Mouse (Mus musculus) adrenal gland, adult 18-20 months (tissue): ENCODE measurements around the gene 9130213A22Rik. TPM values are rescaled to one million over a fixed set of nuclear protein-coding genes. Genes with fewer than 3 reads are reported as not detected.
"Not testable (repeated sequence)": the region's sequence is repeated elsewhere in the genome, so short reads cannot be mapped to it uniquely, and the experiment has no call there.

Experiments
- DNase-seq, 2 experiments: peaks; one replicate each; pipeline ENCODE4 v3.0.0; 2021 to 2022; ENCODE audit warnings: low spot score in 2 of 2
- total RNA-seq, 2 experiments: library from RNA; stranded (reverse); gene quantifications; 1 replicate in 1 of 2; 2 replicates in 1 of 2; pipeline ENCODE4 v1.2.3; 2021

Gene 9130213A22Rik
- total RNA-seq, 2 experiments from 2014 or later: 0.43 to 0.61 TPM

DNA sequence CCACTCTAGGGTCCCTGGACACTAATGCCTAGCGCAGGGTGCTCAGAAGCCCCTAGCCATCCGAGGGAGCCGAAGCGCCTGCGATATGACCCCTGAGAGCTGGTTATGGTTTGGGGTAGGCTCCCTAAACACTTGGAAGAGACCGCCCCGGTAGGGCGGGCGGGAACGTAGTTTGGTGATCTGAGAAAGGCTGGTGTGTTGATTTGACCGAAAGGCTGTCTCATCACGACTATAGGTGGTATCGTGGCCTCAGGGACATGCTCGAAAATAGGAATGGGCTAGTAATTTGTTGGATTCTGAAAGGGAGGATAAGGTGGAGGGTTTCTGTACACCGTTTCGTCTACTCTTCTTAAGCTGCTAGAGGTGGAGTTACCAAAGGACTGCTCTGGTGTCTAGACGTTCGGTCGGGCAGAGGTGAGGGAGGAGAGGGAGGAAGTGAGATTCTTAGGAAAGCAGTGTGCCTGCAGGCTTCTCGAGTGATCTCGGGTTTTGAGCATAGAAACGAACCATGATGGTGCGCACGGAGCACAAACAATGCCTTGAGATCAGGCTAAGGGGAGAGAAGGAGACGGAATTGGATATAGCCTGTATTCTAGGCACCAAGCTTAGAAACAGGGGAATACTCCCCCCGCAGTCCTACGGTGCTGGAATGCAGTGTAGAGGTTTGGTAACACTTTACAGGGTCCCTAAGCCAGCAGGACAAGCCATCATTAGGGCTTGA lies 26.7 kb downstream of the 9130213A22Rik start:
- peak in 1 of 2 experiments; percentile 35 for DNase-seq

DNA sequence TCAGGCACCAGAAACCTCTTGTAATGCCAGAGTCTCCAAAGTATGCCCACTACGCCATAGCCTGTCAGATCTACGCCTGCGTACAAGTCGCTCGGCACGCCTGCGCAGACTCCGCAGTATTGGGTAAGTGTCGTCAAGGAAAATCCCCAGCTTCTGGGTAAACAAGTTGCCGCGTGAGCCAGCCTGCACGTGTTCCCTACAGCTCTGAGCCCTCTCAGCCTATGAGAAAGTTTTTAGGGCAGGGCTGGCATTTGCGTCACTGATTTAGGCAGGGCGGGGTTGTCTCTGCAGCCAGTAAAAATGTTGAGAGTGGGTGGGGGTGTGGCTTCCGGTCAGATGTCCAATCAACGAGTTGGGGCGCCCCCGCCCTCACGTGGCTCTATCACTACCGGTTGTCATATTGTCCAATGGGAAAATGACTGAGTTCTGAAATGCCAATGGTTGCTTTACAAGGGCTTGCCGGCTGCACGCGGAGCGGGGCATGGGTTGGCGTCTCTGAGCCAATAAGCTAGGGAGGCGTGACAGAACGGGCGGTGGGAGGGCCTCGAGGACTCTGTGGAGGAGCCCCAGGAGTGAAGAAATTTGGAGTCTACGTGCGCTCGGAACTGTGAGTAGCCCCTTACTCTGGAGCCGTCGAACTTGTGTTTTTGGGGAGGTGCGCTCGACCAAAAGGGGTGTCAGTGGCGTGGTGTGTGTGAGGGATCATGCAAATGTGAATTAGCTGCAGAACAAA lies 27.5 kb downstream of the 9130213A22Rik start, which contains the start of gene Per1:
TSS of gene Per1 (plus strand) at position 521 of the 733 bp plus-strand sequence.
- peak; percentile 90 to 93 for DNase-seq

- DNase-seq: not testable (repeated sequence)
These were observed 28.5 kb downstream of the 9130213A22Rik start for GRCm38 (mm10) chr11:69093856-69094255.

DNA sequence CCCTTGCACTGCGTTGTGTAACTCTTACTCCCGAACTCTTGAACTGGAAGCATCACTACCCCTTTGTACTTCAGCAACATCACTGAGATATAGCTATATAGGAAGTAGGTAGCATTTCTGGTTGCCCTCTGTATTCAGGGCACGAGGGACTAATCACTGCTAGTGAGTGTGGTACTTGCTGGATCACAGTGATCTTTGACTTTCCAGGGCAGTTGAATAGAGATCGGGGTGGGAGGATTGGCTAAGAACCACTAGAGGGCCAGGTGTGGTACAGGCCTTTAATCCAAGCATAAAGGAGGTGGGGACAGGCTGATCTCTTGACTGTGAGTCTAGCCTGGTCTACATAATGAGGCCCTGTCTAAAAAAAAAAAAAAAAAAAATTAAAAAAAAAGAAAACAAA lies 29.5 kb downstream of the 9130213A22Rik start:
- DNase-seq: no peak

DNA sequence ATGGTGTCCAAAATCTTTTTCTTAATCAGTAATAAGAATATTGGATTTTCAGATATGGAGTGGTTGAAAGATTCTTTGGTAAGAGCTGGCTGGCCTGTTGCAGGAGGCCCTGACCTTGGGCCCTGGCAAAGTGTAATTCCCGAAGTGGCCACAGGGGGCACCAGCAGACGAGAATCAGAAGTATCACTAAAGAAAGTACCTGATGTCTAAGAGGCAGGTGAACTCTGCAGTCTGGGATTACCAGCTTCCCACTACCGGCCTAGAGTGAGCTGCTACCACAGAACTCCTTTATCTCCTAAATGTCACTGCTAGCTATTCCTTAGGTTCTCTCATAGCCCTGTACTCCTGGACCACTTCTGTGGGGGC lies 30.0 kb downstream of the 9130213A22Rik start:
- peak; percentile 87 to 94 for DNase-seq

DNA sequence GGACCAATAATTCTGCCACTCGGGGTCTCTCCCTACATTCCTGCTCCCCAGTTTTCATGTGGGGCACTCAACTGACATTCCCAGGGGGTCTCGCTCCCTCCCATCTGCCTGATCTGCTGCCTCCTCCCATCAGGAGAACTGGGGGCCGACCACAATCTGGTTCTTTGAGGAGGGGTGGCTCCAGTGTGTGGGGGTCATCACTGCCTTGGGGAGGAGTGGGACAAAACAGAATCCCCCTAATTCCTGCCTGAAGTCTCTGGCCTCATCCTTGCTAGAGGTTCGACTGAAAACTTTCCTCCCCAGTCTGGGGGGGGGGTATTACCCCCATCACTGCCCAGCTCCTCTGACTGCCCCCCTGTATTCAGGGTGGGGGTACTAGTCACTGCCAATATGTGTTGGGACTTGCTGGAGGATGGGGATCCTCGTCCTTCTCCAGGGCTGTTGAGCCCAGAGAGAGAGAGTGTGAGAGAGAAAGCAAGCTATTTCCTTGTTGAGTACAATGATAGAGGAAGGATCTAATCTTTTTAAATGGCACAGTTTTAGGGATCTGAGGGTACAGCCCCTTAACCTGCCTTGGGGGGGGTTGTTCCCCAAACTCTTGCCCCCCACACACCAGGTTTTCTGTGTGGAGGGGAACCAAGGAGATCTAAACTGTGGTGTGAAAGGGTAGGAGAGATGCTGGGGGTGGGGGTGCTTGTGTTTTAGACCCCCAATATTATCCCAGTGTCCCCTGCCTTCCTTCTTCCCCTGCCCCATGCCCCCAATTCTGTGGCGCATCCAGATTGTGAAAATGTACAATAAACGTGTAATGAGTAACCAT lies 30.6 kb downstream of the 9130213A22Rik start:
- peak in 1 of 2 experiments; percentile 22 for DNase-seq

DNA sequence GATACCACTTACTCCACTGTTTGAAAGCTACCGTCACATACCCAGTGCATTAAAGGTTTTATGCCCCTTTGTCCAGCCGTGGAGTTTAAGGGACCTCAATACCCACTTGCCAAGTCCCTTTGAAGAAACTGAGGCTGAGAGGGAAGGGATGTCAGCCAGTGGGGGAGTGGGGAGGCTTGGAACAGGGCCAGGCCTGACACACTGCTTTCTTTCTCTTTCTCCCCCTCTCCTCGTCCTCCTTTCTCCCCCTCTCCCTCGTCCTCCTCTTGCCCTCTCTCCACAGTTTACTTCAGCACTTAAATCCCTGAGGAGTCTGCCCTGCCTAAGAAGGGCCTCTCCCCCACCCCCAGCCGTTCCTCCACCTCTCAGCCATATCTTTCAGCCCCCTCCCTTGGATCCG lies 32.0 kb downstream of the 9130213A22Rik start:
- peak in 1 of 2 experiments; percentile 20 for DNase-seq

- DNase-seq: no peak
These were observed 32.6 kb downstream of the 9130213A22Rik start for GRCm38 (mm10) chr11:69089616-69090290.

- DNase-seq: peak in 1 of 2 experiments; percentile 23
These were observed 33.4 kb downstream of the 9130213A22Rik start for GRCm38 (mm10) chr11:69088856-69089615.

- DNase-seq: peak; percentile 92 to 95
These were observed 34.1 kb downstream of the 9130213A22Rik start, which contains the start of gene Vamp2 for GRCm38 (mm10) chr11:69088103-69088855. Gene Vamp2 (plus strand): TSS chr11:69088490.

DNA sequence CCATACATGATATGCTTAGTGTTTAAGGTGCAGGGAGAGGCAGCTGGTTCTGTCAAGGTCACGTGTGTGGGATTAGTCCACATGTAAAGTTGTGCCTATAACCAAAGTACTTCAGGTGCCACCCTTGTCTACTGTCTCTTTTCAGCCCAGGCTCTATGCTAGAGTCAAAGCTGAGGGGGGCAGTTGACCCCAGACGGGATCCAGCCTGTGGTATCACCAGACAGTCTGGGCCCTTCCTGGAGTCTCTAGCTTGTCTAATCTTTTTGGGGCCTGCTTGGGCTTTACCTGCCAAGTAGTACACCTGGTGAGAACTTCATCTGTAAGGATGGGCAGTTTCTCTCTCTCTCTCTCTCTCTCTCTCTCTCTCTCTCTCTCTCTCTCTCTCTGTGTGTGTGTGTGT lies 34.8 kb downstream of the 9130213A22Rik start:
- DNase-seq: peak in 1 of 2 experiments; percentile 14

DNA sequence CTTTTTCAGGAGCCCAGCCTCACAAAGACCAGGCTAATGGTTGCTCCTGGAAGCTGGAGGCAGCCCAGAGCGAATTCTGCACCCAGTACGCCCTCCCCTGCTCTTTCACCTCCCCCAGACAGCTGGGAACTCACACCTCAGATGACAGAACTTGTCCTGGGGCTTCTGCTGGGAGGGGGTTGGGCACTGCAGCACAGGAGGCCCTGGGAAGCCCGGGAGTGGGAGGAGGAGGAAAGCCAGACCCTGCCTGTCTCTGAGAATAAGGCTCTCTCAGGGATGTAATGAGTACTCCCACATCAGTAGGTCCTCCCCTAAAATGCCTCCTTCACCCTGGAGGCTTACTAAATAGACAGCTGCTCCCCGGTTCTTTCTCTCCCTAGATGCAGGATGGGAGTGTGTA lies 35.3 kb downstream of the 9130213A22Rik start:
- peak in 1 of 2 experiments; percentile 20 for DNase-seq

- DNase-seq: peak in 1 of 2 experiments; percentile 12
These were observed 36.0 kb downstream of the 9130213A22Rik start for GRCm38 (mm10) chr11:69086390-69086789.

DNA sequence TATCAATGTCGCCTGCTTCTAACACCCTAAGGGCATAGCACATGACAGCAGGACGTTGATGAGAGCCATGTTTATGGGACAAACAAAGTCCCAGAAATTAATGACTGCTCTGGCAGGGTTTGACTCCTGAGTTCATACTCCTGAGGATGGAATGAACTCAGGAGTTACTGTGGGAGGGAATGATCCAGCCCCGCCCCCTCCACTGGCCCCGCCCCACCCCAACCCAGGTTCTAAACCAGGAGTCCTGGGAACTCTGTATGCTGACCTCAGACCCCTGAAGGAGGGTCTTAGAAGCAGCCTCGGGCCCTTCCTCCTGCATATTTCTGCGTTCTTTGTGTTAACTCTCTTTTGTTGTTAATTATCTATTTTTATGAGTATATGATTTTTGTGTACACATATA lies 36.8 kb downstream of the 9130213A22Rik start:
- DNase-seq: peak in 1 of 2 experiments; percentile 16

DNA sequence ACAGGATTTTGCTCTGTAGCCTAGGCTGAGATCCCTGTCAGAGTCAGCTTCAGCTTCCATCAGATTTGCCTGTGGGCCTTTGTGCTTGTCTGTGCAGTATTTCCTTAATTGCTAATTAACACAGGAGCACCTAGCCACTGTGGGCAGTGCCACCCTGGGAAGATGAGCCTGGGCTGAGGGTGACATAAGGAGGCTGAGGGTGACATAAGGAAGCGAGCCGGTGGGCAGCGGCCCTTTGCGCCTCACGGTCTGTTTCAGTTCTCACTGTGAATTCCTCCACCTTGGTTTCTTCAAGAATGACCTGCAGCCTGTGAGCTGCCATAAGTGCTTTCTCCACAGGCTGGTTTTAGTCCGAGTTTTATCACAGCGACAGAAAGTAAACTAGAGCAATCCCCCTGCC lies 40.8 kb downstream of the 9130213A22Rik start:
- DNase-seq: no peak

DNA sequence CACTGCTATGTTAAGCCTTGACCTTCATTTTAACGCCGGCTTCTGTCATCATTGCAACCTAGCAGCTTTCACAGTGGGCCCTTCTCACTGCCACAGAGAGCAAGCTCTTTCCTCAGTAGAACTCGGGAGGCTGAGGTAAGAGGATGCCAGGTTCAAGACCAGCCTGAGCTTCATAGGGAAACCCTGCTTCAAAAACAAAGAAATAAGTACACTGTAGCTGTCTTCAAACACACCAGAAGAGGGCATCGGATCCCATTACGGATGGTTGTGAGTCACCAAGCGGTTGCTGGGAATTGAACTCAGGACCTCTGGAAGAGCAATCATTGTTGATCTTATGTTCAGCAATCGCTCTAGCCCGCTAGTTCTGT lies 41.5 kb downstream of the 9130213A22Rik start:
- DNase-seq: no peak

DNA sequence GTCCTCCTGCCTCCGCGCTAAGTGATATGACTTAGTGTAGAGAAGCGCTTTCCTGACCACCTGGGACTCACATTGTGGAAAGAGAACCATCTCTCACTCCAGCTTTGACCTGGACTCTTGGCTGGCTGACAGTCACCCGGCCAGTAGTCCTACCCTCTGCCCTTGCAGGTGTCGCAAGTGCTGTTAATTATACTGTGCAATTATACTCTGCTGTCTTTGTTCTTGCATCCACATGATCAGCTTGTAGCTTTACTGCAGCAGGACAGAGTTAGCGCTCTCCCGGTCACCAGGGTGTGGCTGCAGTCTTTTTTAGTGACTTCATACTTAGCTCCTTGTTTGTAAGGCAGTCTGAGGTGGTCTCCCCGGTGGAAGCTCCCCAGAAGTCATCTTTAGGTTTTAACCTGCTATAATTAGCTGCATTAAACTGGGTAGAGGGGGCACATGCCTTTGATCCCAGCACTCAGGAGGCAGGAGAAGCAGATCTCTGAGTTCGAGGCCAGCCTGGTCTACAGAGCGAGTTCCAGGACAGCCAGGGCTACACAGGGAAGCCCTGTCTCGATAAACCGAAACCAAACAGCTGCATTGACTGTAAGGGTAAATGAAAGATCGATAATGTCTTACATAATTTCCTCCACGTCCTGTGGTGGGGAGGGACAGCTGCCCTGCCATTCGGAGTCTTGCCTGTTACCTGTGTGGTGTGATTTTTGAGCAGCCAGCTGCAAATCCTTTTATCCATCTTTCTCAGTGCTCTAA lies 42.1 kb downstream of the 9130213A22Rik start:
- no peak for DNase-seq

DNA sequence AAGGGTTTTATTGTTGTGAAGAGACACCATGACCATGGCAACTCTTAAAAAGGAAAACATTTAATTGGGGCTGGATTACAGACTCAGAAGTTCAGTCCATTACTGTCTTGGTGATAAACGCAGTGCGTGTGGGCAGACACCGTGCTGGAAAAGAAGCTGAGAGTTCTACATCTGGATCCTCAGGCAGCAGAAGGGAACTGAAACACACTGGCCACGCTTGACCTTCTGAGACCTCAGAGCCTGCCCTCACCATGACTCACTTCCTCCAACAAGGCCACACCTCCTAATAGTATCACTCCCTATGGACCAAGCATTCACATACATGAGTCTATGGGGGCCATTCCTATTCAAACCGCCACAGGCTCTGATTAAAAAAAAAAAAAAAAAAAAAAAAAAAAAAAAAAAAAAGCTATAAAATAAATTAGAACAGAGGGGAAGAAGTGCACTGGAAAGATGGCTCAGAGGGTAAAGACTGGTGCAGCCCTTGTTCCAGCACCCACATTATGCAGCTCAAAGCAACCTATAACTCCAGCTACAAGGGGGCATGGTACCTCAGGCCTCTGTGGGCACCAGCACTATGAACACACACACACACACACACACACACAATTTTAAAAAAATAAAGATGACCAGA lies 43.5 kb downstream of the 9130213A22Rik start:
- peak in 1 of 2 experiments; percentile 22 for DNase-seq
